Mouse (Mus musculus): ENCODE data around the gene Ide.

DNA sequence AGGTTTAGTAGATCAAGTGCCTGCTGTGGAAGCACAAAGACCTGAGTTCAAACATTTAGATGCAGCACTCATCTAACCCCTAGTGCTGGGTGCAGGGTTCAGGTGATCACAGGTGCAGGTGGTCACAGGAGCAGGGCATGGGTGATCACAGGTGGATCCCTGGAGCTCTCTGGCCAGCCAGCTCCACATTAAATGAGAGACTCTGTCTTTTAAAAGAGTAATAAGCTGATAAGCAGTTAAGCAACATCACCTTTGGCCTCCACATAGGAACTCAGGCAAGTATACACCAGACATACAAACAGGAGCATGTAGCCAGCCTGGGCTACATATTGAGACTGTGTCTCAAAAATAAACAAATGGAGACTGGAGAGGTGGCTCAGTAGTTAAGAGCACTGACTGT lies 11.3 kb upstream of the Ide start:
- TF ChIP-seq MYOG (IDR thresholded peaks at IDR 0.05; ENCODE audit: control insufficient read depth, extremely low read depth, insufficient read length): no peak
- no peak for TF ChIP-seq CTCF (IDR thresholded peaks at IDR 0.05; ENCODE audit: control insufficient read depth, insufficient read depth, insufficient read length)
- no peak for TF ChIP-seq MAX (IDR thresholded peaks at IDR 0.05)
- TF ChIP-seq USF1 (IDR thresholded peaks at IDR 0.05; ENCODE audit: low read depth): no peak
- TF ChIP-seq MYOD1 (IDR thresholded peaks at IDR 0.05; ENCODE audit: control insufficient read depth, insufficient read length, low read depth): no peak

Measured in C2C12 (cell line).